Mouse (Mus musculus): ENCODE measurements around the gene 1700003E16Rik.

GRCm38 (mm10) chr6:83171063-83171462 lies 14.9 kb downstream of the 1700003E16Rik start:
- TF ChIP-seq CTCF (IDR thresholded peaks at IDR 0.05; ENCODE audit: low read depth, low read length) (no peak), POLR2A (IDR thresholded peaks at IDR 0.05; ENCODE audit: insufficient read depth, low read length) (no peak)

Data from ES-Bruce4 (cell line).